Mouse (Mus musculus) stomach, postnatal 0 days (tissue): ENCODE measurements at regions not wholly inside any gene's neighbourhood (a gene's known extent, or its start where the extent isn't known, plus 50 kb on each side); places are given as distances from the start of the nearest gene placed in this dataset.

ENCODE experiments used
- CTCF ChIP-seq: IDR thresholded peaks from 2 replicates; pipeline ENCODE4 v1.5.1; 2016; ENCODE audit warnings: antibody characterized with exemption, low read depth, mild to moderate bottlenecking, moderate library complexity
- EP300 ChIP-seq: optimal IDR thresholded peaks from 2 replicates; pipeline ENCODE3; 2016; ENCODE audit warnings: antibody characterized with exemption

DNA sequence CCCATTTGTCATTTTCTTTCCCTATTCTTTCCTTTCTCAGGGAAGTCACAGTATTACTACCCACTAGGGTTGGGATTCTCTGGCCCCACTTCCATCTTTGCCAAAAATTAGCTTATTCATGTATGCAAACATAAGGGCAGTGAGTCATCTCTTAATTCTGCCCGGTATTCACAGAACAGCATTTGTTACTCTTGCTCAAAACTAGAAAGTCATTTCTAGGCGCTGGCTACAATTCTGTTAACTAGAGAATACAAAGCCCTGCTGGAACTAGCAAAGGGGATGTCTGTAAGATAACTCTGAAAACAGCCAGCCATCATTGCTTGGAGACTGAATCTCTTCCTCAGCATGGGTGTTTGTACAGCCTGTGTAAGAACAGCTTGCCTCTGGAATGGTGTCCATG lies 74.4 kb upstream of the Fam204a start:
- TF ChIP-seq CTCF (no peak), EP300 (no peak)
